Mouse (Mus musculus) C2C12 (cell line): ENCODE data around the gene Gimap4.

ENCODE experiments used
- CEBPB ChIP-seq: IDR thresholded peaks from one replicate; pipeline ENCODE4 v1.6.1; 2011; ENCODE audit warnings: low read depth, mild to moderate bottlenecking, control low read depth, moderate library complexity
- CTCF ChIP-seq: IDR thresholded peaks from one replicate; pipeline ENCODE4 v1.5.1; 2011; ENCODE audit not compliant: control insufficient read depth, insufficient read depth, insufficient read length
- FOSL1 ChIP-seq: IDR thresholded peaks from one replicate; pipeline ENCODE4 v1.8.0; 2011; ENCODE audit warnings: mild to moderate bottlenecking, low read length; ENCODE audit not compliant: poor library complexity, insufficient read depth, severe bottlenecking
- MAX ChIP-seq: IDR thresholded peaks from one replicate; pipeline ENCODE4 v1.6.1; 2011; ENCODE audit warnings: mild to moderate bottlenecking, control low read depth
- MYOD1 ChIP-seq: IDR thresholded peaks from one replicate; pipeline ENCODE4 v1.6.1; 2011; ENCODE audit warnings: low read depth; ENCODE audit not compliant: control insufficient read depth, insufficient read length
- MYOG ChIP-seq: IDR thresholded peaks from one replicate; pipeline ENCODE4 v1.6.1; 2011; ENCODE audit not compliant: control insufficient read depth, insufficient read length; ENCODE audit errors: extremely low read depth
- USF1 ChIP-seq: IDR thresholded peaks from one replicate; pipeline ENCODE4 v1.6.1; 2011; ENCODE audit warnings: low read depth, mild to moderate bottlenecking, control low read depth, moderate library complexity

GRCm38 (mm10) chr6:48698066-48698856, 13.9 kb downstream of the Gimap4 start:
- TF ChIP-seq CTCF (no peak), MAX (no peak), MYOD1 (no peak), MYOG (no peak), CEBPB (no peak), USF1 (no peak), FOSL1 (no peak)
